Mouse (Mus musculus) embryonic facial prominence, embryonic 12.5 days (tissue): ENCODE measurements at regions not wholly inside any gene's neighbourhood (a gene's known extent, or its start where the extent isn't known, plus 50 kb on each side); places are given as distances from the start of the nearest gene placed in this dataset.

Source experiments
- ATAC-seq: fragments of 200-750 bp; cut with Nextera tagmentation; 2 replicates; pipeline ENCODE4 v1.8.0; 2017; ENCODE audit not compliant: insufficient number of reproducible peaks, insufficient read depth, low FRiP score, low TSS enrichment
- H3K27ac ChIP-seq: fragments of 300-500 bp; sonication (generic); 2 replicates; pipeline ENCODE4 v1.5.1; 2016; ENCODE audit warnings: mild to moderate bottlenecking
- H3K27me3 ChIP-seq: fragments of 300-500 bp; sonication (generic); 2 replicates; pipeline ENCODE4 v1.6.1; 2016; ENCODE audit warnings: mild to moderate bottlenecking, moderate library complexity
- H3K36me3 ChIP-seq: fragments of 300-500 bp; sonication (generic); 2 replicates; pipeline ENCODE4 v1.6.1; 2016; ENCODE audit warnings: mild to moderate bottlenecking
- H3K4me1 ChIP-seq: fragments of 300-500 bp; sonication (generic); 2 replicates; pipeline ENCODE4 v1.6.1; 2016
- H3K4me2 ChIP-seq: fragments of 300-500 bp; sonication (generic); replicated peaks from 2 replicates; pipeline ENCODE4 v1.6.1; 2016; ENCODE audit warnings: mild to moderate bottlenecking, moderate library complexity
- H3K4me3 ChIP-seq: fragments of 300-500 bp; sonication (generic); 2 replicates; pipeline ENCODE4 v1.5.1; 2016; ENCODE audit warnings: mild to moderate bottlenecking
- H3K9ac ChIP-seq: fragments of 300-500 bp; sonication (generic); 2 replicates; pipeline ENCODE4 v1.6.1; 2016; ENCODE audit warnings: mild to moderate bottlenecking, moderate library complexity
- H3K9me3 ChIP-seq: fragments of 300-500 bp; sonication (generic); 2 replicates; pipeline ENCODE4 v1.6.1; 2016; ENCODE audit warnings: mild to moderate bottlenecking, moderate library complexity
- WGBS: fragments of 180-500 bp; shearing (Covaris S2); methylation state at CpG from one replicate; pipeline ENCODE4 v1.1.7; 2016; 5-methylcytosine and 5-hydroxymethylcytosine counted together

DNA sequence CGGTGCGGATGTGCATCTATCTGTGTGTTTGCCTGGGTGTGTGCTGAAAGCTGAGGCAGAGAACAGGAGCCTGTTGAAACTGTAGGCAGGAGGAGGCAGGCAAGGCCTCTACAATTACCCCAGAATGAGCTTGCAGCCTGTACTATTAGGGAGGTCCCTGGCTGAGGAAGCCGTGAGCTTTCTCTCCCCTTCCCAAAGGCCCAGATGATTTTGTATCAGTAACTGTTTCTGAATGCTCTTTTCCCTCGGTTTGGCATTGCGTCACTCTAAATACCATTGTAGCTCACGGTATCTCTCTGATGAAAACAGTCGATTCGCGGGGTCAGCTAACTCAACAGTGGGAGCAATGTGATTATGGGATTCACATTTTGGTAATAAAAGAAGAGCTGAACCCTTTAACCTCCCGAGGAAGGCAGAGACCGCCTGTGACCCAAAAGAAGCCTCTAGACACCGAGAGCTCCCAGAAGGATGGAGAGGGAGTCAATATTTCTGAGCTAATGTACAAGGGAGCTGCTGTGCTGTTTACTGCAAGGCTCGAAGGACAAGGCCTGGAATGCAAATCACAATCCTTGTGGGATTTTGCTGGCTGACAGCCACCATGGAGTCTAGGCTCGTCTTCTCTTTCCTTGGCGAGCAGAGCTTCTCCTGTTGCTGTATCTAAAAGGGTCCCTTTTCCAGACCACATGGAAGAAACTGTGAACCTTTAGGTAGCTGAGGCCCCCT is 482.8 kb upstream of the Adam5 start:
- Histone ChIP-seq H3K4me1 (peaks cover 41% of the 10 kb centered on the region), H3K4me3 (no peak overlapping the region), H3K4me2 (no peak overlapping the region), H3K27me3 (no peaks in the 10 kb centered on the region), H3K9ac (no peak overlapping the region), H3K27ac (peak overlapping the region; percentile 77), H3K9me3 (no peaks in the 10 kb centered on the region), H3K36me3 (no peaks in the 10 kb centered on the region)
- WGBS, result 63% methylated on average over 15 of the region's 15 CpGs
- ATAC-seq, result no peak
